In genomic region chr9:40776459-40777248, GRCm38 (mm10) we compare ENCODE assay signal across 11 mouse cellular contexts. TPM values are rescaled to one million over a fixed set of nuclear protein-coding genes. Genes with fewer than 3 reads are reported as not detected.
DNase-seq lines count a peak whose midpoint lies in the region; ATAC-seq and TF ChIP-seq lines count a peak whose summit lies in the region.
"Had no signal": no experiment of that assay in that cellular context is flagged by ENCODE, and none has a peak within 500 bp of the region (broad histone marks: within the 10 kb centered on the region; RNA-seq: fewer than 3 reads in every experiment).

No protein-coding gene starts in this region.

- no peak for TF ChIP-seq CTCF in lung, adult 2 months (IDR thresholded peaks at IDR 0.05; ENCODE audit: insufficient read depth, low read length)
- TF ChIP-seq CTCF in small intestine, adult 2 months (IDR thresholded peaks at IDR 0.05; ENCODE audit: extremely low read depth, insufficient read length, insufficient replicate concordance, low read depth, low read length) = no peak
- TF ChIP-seq CTCF in hindbrain, postnatal 0 days (IDR thresholded peaks at IDR 0.05; ENCODE audit: low read depth) = no peak

- H3K9ac ChIP-seq in heart, embryonic 12.5 days = no peak overlapping the region
- no peak overlapping the region for H3K9ac ChIP-seq in kidney, embryonic 14.5 days (ENCODE audit: low read depth, low read length)
- no peak overlapping the region for H3K9ac ChIP-seq in hindbrain, postnatal 0 days (replicated peaks; ENCODE audit: low read length)
- H3K9ac ChIP-seq: neural tube, embryonic 12.5 days had no signal

- peaks cover 4% of the 10 kb centered on the region for H3K4me1 ChIP-seq in lung, adult 2 months (ENCODE audit: control insufficient read depth, insufficient read depth, low read length)
- H3K4me1 ChIP-seq in heart, embryonic 12.5 days (replicated peaks) = peaks cover 18% of the 10 kb centered on the region
- H3K4me1 ChIP-seq in kidney, embryonic 14.5 days (ENCODE audit: control insufficient read depth, insufficient read depth, low read length) = no peaks in the 10 kb centered on the region
- H3K4me1 ChIP-seq in small intestine, adult 2 months (ENCODE audit: control insufficient read depth, insufficient read depth, insufficient read length, low read length) = peaks cover 6% of the 10 kb centered on the region
- no peaks in the 10 kb centered on the region for H3K4me1 ChIP-seq in hindbrain, postnatal 0 days (ENCODE audit: insufficient read depth, low read length)
- H3K4me1 ChIP-seq: neural tube, embryonic 12.5 days had no signal

- no peak overlapping the region for H3K4me2 ChIP-seq in heart, embryonic 12.5 days
- H3K4me2 ChIP-seq in kidney, embryonic 14.5 days (replicated peaks; ENCODE audit: low read depth, low read length) = no peak overlapping the region
- H3K4me2 ChIP-seq in hindbrain, postnatal 0 days (ENCODE audit: low read depth, low read length) = no peak overlapping the region
- H3K4me2 ChIP-seq: neural tube, embryonic 12.5 days had no signal

- no peak for TF ChIP-seq POLR2A in lung, adult 2 months (IDR thresholded peaks at IDR 0.05; ENCODE audit: borderline replicate concordance, extremely low read depth, low read depth, low read length)
- no peak for TF ChIP-seq POLR2A in small intestine, adult 2 months (IDR thresholded peaks at IDR 0.05; ENCODE audit: low read depth, low read length)

- 36% methylated on average over 11 of the region's 11 CpGs for WGBS in lung, adult 2 months
- WGBS in heart, embryonic 12.5 days = 52% methylated on average over 11 of the region's 11 CpGs
- whole genome bisulfite sequencing in kidney, embryonic 14.5 days = 58% methylated on average over 11 of the region's 11 CpGs
- WGBS in small intestine, adult 2 months = 19% methylated on average over 11 of the region's 11 CpGs
- WGBS in hindbrain, postnatal 0 days = 70% methylated on average over 11 of the region's 11 CpGs

- no peaks in the 10 kb centered on the region for H3K27me3 ChIP-seq in heart, embryonic 12.5 days (replicated peaks)
- H3K27me3 ChIP-seq in kidney, embryonic 14.5 days (ENCODE audit: control insufficient read depth, insufficient read depth, low read length) = no peaks in the 10 kb centered on the region
- H3K27me3 ChIP-seq in small intestine, adult 2 months (ENCODE audit: control insufficient read depth, insufficient read depth, low read length) = no peaks in the 10 kb centered on the region
- H3K27me3 ChIP-seq in hindbrain, postnatal 0 days (ENCODE audit: insufficient read depth, low read length) = no peaks in the 10 kb centered on the region
- H3K27me3 ChIP-seq: CH12.LX; neural tube, embryonic 12.5 days had no signal

- H3K36me3 ChIP-seq in heart, embryonic 12.5 days = no peaks in the 10 kb centered on the region; the same call in 1 of the 2 replicates
- H3K36me3 ChIP-seq in kidney, embryonic 14.5 days (ENCODE audit: control insufficient read depth, insufficient read depth, low read length) = peaks cover 6% of the 10 kb centered on the region; the same call in 1 of the 2 replicates
- H3K36me3 ChIP-seq in small intestine, adult 2 months (ENCODE audit: control insufficient read depth, insufficient read depth, low read length) = no peaks in the 10 kb centered on the region
- no peaks in the 10 kb centered on the region; the same call in 1 of the 2 replicates for H3K36me3 ChIP-seq in hindbrain, postnatal 0 days (ENCODE audit: insufficient read depth, low read length)

- no peak overlapping the region for H3K4me3 ChIP-seq in lung, adult 2 months (replicated peaks; ENCODE audit: extremely low read depth, low read depth, low read length)
- no peak overlapping the region for H3K4me3 ChIP-seq in heart, embryonic 12.5 days
- H3K4me3 ChIP-seq in kidney, embryonic 14.5 days (ENCODE audit: low read length) = no peak overlapping the region
- no peak overlapping the region for H3K4me3 ChIP-seq in small intestine, adult 2 months (ENCODE audit: low read depth, low read length)
- H3K4me3 ChIP-seq in hindbrain, postnatal 0 days (ENCODE audit: low read length) = no peak overlapping the region
- H3K4me3 ChIP-seq: neural tube, embryonic 12.5 days had no signal

- peak overlapping the region; percentile 55; the same call in 1 of the 2 replicates for H3K27ac ChIP-seq in heart, embryonic 12.5 days (ENCODE audit: poor library complexity, severe bottlenecking)
- peak overlapping the region; percentile 1; the same call in 1 of the 2 replicates for H3K27ac ChIP-seq in kidney, embryonic 14.5 days (ENCODE audit: low read depth, low read length)
- peak overlapping the region; percentile 92 for H3K27ac ChIP-seq in small intestine, adult 2 months (ENCODE audit: insufficient read depth, low read depth, low read length)
- no peak overlapping the region for H3K27ac ChIP-seq in hindbrain, postnatal 0 days
- H3K27ac ChIP-seq: macrophage; neural tube, embryonic 12.5 days had no signal

- ATAC-seq in heart, embryonic 12.5 days (ENCODE audit: insufficient number of reproducible peaks, low FRiP score) = 0 out of 2 replicates have a peak, but pooled peaks have one; percentile 68
- no peak for ATAC-seq in kidney, embryonic 14.5 days (ENCODE audit: low FRiP score, low TSS enrichment)
- ATAC-seq in hindbrain, postnatal 0 days = no peak

- H3K9me3 ChIP-seq in heart, embryonic 12.5 days (replicated peaks) = no peaks in the 10 kb centered on the region
- H3K9me3 ChIP-seq in kidney, embryonic 14.5 days (ENCODE audit: control insufficient read depth, low read length) = no peaks in the 10 kb centered on the region
- H3K9me3 ChIP-seq in hindbrain, postnatal 0 days (ENCODE audit: low read length) = no peaks in the 10 kb centered on the region
- H3K9me3 ChIP-seq: neural tube, embryonic 12.5 days had no signal

- DNase-seq in lung, adult 18-20 months = peak; percentile 50 to 71
- no peak for DNase-seq in lung, adult 2 months
- DNase-seq in hindbrain, postnatal 0 days (ENCODE audit: low spot score) = no peak
- DNase-seq in layer of hippocampus, adult 9-10 months (ENCODE audit: low spot score) = no peak
- no peak for DNase-seq in c-Kit-positive CD71-positive TER-119-positive erythroid progenitor cells, embryonic 14.5 days (ENCODE audit: low spot score)

RNA-seq across cellular contexts. Expression of gene Hspa8, which starts 24.1 kb away (rescaled TPM):
- 1,079 and 1,193 TPM in 2 replicates for polyA plus RNA-seq in lung, adult 2 months (2012; rRNA removed)
- polyA plus RNA-seq in heart, embryonic 12.5 days (2016; fragmentation: Nextera tagmentation; extraction: Ambion mirVana) = 2,193 and 2,206 TPM in 2 replicates
- 2,147 and 3,036 TPM in 2 replicates for polyA plus RNA-seq in kidney, embryonic 14.5 days (2014; fragmentation: Nextera tagmentation; extraction: Ambion mirVana)
- polyA plus RNA-seq in small intestine, adult 2 months (2012; rRNA removed) = 685 and 816 TPM in 2 replicates
- total RNA-seq in hindbrain, postnatal 0 days (2014; rRNA removed) = 3,796 and 3,887 TPM in 2 replicates
- polyA plus RNA-seq in hindbrain, postnatal 0 days (2015; fragmentation: Nextera tagmentation; extraction: Ambion mirVana) = 2,316 and 2,371 TPM in 2 replicates

Comparison
In these comparisons a context has a peak if more than half of its experiments do, and no peak if none do; other contexts are left out.
1. DNase-seq: peak in lung, adult 18-20 months (2 of 2); none in lung, adult 2 months (single experiment), hindbrain, postnatal 0 days (single experiment), layer of hippocampus, adult 9-10 months (single experiment) and c-Kit-positive CD71-positive TER-119-positive erythroid progenitor cells, embryonic 14.5 days (single experiment).